Mouse (Mus musculus): ENCODE measurements around the gene Prkar1b.
A peak's percentile ranks its signal among the peaks of the same experiment; 100 is the strongest.

The Prkar1b gene

GRCm38 (mm10) chr5:139145726-139146125 is 4.1 kb downstream of the Prkar1b start:
- no peak for DNase-seq (ENCODE audit: low spot score)

DNA sequence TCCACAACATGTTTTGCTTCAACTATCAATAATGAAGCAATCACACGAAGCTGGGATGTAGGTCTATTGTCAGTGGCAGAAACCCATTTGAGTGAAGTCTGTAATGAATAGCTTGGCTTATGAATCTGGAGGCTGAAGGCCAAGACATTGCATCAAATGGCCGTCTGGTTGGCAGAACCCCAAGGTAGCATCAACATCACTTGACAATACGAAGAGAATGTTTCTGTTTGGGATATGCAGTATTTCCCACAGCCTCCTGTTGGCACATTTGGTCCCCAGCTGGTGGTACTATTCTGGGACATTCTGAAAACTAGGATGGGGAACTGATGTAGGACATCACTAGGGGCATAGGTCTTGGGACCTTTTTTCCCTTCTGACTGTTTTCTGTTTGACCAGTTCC is 5.9 kb downstream of the Prkar1b start:
- no peak for DNase-seq (ENCODE audit: low spot score)

- no peak for DNase-seq (ENCODE audit: low spot score)
These were observed 8.5 kb downstream of the Prkar1b start for GRCm38 (mm10) chr5:139141326-139141725.

DNA sequence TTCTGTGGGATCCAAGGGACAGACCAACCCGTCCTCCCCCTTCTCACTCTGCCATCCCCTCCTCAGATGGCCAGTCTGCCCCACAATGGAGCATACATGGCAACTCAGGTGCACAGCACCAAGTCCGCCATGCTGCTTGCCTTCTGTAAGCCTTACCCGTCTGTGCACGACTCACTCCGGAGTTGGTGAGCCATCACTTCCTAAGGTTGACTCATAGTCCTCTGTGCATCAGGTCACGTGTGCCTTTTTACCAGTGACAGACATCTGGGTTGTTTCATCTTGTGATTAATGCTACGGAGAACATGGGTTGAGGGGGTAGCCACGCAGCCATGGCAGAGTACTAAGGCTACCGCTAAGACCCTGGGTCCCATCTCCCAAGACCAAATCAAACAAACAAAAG is 9.2 kb downstream of the Prkar1b start:
- no peak for DNase-seq (ENCODE audit: low spot score)

- DNase-seq (ENCODE audit: low spot score): no peak
These were observed 10.8 kb downstream of the Prkar1b start for GRCm38 (mm10) chr5:139138926-139139472.

DNA sequence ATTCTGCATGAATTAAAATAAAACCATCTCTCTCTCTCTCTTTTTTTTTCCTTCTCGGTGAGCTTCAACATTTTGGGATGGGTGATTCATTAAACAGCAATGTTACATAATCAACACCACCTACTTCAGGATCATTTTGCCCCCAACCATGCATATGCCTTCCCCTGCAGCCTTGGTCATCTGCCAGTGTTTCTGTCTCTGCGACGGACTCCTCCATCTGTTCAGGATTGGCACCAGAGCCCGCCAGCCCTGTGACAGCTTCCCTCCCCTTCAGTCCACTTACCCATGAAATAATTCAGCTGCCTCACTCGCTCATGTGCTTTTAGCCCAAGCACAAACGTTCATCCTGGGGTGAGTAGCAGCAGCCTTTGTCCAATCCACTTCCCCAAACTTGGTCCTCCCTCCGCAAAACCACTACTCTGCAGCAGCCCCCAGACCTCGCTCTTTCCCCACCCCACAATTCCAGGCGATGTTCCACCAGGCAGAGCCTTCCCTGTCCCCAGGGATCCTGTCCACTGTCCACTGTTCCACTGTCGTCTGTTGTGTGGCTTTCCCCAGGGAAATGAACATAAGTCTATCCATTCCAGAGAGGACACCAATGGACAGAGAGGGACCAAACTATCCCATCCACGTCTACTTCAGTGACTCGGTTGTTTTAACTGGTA is 11.4 kb downstream of the Prkar1b start:
- peak; percentile 61 for DNase-seq (ENCODE audit: low spot score)

- no peak for DNase-seq (ENCODE audit: low spot score)
These were observed 12.6 kb downstream of the Prkar1b start for GRCm38 (mm10) chr5:139137176-139137575.

DNA sequence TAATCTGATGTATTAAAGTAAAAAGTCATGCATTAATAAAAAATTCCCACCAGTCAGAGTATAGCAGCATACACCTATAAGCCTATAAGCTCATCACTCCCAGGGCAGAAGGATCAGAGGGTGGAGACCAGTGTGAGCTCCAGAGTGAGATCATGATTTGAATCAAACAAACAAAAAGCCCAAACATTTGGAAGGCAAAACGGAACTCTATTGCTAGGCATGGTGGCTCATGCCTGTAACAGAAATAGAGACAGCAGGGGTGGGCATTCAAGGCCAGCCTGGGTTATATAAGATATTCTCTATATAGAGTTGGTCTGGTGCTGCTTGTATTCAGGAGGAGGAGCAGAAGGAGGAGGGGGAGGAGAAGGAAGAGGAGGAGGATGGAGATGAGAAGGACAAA is 13.5 kb downstream of the Prkar1b start:
- DNase-seq (ENCODE audit: low spot score): no peak

GRCm38 (mm10) chr5:139134501-139134900 is 15.3 kb downstream of the Prkar1b start:
- DNase-seq (ENCODE audit: low spot score): no peak

DNA sequence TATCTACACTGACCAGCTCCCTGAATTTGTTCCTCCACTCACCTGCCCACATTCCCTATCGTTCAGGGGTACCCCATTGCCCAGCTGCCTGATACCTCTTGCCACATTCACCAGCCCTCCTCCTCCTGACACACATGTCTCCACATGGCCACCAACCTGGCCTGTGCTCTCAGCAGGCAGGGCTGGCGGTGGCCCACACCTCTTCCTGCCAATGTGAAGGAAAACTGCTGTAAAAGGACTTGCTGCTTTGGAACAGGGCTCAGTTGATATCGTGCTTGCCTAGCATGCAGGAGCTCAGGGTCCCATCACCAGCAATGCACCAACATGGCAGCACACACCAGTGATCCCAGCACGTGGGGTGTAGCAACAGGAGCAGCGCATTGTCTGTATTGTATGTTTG is 19.4 kb downstream of the Prkar1b start:
- no peak for DNase-seq (ENCODE audit: low spot score)

DNA sequence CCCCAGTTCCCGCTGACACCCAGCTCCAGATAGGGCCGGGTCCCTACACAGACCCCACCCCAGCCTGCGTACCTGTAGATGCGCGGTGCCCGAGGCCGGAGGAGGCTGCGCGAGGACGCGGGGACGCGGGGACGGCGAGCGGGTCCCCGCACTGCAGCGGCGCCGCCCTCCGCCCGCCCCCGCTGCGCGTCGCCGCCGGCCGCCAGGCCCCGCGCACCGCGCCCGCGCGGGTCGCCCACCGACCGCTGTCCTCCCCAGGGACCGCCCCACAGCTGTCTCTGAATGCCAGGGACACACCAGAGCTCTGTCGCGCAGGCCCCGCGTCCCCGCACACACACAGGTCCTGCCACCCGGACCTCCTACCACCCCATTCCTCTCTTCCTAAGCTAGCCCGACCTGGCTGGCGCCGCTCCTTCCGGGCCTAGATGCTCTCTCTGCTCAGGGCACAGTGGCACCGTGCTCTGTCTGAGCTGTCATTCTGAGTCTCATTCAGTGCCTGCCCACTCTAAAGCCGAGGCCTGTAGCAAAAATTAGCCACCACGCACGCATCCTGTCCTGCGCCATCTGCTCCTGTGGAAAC is 20.1 kb downstream of the Prkar1b start:
- no peak for DNase-seq (ENCODE audit: low spot score)

DNA sequence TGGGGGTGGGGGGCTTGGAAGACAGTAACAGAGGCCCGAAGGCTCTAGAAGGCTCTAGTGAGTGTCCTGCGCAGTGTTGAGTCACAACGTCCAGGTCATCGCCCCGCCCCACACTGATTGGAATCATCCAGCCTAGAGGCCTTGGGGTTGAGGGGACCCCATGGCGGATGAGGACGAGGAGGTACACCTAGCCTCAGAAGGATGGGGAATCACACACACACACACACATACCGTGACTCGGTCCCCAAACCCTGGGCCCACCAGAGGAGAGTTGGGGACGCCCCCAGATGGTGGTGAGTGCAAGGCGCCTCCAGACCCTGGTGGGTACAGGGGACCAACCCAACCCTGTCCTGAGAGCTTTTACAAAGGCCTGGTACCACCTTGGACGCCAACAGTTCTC is 20.7 kb downstream of the Prkar1b start:
- no peak for DNase-seq (ENCODE audit: low spot score)

- no peak for DNase-seq (ENCODE audit: low spot score)
These were observed 21.2 kb downstream of the Prkar1b start for GRCm38 (mm10) chr5:139128476-139129065.

DNA sequence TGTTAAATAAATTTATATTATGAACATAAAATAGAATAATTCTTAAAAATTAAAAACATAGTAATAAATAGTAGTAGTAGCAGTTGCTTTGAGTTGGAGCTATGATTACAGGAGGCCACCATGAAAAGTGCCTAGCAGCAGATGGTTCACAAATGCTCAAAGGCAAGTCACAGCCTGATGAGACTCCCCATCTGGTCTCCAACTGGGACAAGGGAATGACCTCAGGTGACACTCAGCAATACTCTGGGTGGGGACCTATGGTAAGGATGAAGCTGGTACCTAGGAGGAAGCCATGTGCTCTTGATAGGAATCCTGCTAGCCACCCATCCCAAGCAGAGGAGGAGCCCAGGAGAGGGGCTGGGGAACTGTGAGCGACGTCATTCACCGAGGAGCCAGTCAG is 24.1 kb downstream of the Prkar1b start:
- DNase-seq (ENCODE audit: low spot score): no peak

DNA sequence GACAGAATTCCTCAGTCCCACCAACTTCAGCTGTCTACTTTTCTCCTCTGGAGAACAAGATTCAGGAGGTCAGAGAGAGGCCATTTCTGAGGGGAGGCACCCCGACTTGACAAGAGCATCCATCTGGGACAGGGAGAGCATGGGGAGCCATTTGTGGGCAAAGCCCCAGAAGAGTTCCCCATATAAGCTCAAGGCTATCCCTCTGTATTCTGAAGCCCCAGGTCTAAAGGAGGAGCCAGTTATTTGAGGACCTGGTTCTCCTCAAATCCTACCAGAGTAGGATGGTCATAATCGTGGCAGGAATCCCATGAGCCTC is 30.9 kb downstream of the Prkar1b start:
- no peak for DNase-seq (ENCODE audit: low spot score)

DNA sequence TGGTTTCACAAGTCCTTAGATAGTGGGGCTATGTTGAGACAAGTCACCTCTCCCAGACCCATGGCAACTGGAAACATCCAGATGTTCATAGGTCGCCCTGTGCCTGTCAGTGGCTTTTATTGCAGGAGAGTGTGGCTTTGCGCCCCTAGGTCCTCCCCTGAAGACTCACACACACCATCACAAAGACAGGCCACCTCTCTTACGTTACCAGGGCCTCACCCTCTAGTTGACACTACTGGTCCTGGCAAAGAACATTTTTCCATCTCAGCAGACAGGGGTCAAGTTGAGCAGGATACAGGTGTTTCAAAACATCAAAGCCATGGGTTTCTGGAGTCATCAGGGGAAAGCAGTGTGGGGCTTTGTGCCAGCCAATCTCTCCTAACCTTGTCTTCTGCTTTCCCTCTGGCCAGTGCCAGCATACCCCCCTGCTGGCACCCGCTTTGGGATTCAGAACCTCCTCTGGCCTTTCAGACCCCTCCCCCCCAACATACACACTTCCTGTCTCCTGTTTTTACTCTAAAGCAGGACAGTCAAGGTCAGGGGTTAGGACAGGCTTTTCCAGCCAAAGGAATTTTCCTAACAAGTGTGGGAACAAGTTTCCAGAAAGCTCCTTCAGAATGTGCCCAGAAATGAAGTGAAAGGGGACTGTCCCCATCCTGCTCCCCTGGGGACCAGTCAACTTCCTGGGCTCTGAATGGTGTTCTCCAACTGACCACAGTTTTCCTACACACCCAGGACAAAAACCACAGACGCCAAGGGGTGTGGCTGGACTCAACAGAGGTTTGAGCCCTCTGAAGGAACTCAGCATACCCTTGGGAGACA is 31.5 kb downstream of the Prkar1b start:
- DNase-seq (ENCODE audit: low spot score): no peak

- DNase-seq (ENCODE audit: low spot score): no peak
These were observed 34.3 kb downstream of the Prkar1b start for GRCm38 (mm10) chr5:139115507-139115906.

GRCm38 (mm10) chr5:139114876-139115275 is 34.9 kb downstream of the Prkar1b start:
- no peak for DNase-seq (ENCODE audit: low spot score)

DNA sequence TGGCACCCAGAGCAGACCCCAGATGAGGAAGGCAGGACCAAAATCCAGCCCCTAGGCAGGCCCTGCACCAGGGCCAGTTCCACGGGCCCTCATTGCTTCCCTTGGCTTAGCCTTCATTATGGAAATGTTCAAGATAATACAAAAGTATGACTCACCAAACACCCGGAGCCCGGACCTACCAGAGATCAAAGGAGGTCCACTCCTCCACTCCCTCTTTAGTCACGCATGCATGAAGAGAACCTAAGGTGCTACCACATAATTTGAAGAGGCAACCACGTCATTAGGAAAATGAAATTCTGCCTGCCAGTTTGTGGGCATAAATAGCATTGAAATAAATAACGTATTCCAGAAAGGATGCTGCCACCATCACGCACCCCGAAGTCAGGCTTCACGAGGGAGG is 37.4 kb downstream of the Prkar1b start:
- no peak for DNase-seq (ENCODE audit: low spot score)

GRCm38 (mm10) chr5:139111991-139112390 is 37.8 kb downstream of the Prkar1b start:
- no peak for DNase-seq (ENCODE audit: low spot score)

- DNase-seq (ENCODE audit: low spot score): no peak
These were observed 39.5 kb downstream of the Prkar1b start for GRCm38 (mm10) chr5:139110140-139110855.

DNA sequence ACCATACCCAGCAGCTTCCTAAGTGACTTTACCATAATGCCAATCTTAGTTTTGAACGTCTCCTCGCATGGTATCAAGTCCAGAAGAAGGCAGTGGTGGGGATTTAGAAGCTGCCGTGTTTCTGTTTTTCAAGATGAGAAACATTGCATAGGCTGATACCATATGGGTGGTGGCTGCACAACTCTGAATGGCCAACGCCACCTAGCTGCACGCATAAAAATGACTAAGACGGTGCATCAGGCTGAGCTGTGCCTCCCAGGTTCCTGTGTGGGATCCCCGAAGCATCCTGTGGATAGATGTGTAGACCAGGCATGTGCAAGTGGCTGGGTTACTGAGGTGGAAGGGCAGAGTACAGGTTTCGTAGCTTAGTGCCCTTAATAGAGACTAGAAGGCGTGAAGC is 42.0 kb downstream of the Prkar1b start:
- DNase-seq (ENCODE audit: low spot score): no peak
